Mouse (Mus musculus): ENCODE data around the gene Gm28048. TPM values are rescaled to one million over a fixed set of nuclear protein-coding genes. Genes with fewer than 3 reads are reported as not detected.
A peak's percentile ranks its signal among the peaks of the same experiment; 100 is the strongest.

Gene Gm28048
- total RNA-seq, 2 experiments from 2014 or later = 1.8 to 2.1 TPM

DNA sequence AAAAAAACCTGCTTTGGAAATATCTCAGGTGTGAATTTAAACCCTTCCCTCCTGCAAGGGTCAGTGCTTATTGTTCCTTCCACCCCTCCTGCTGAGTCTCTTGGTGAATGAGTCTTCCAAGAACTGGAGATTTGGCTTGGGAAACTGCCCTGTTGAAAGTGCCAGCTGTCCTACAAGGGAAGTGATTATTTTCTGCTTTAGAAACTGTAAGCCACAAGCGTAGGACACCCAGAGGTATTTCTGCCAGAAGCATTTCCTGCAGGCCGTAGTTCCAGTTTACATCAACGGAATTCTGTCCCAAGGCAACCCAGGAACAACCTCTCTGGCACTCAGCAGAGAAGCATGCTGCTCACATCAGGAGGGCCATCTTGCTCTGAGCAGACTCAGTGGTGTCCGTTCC, 108.5 kb downstream of the Gm28048 start:
- Histone ChIP-seq H3K27ac (peak overlapping the region; percentile 57), H3K4me3 (no peak overlapping the region)
- DNase-seq = no peak
- intact Hi-C loops (cut with DNase I) = no loop called here
- TF ChIP-seq CTCF (IDR thresholded peaks at IDR 0.05) = no peak

DNA sequence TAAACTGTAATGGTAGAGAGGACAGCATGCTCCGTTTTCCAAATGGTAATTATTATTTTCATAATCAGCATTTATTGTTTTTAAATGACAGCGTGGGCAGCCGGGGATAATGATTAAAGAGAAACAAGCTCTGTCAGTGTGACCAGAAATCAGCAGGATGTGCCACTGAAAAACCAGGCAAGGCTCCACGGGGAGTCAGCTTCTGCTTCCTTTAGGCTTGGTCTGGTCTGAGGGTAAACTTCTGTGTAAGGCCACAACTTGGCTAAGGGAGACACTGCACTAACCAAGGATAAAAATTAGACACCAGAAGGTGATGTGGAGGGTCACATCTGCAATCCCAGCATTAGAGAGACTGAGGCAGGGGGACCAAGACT, 109.6 kb downstream of the Gm28048 start:
- DNase-seq = no peak
- no peak for TF ChIP-seq CTCF (IDR thresholded peaks at IDR 0.05)
- peak overlapping the region; percentile 45 for H3K4me3 ChIP-seq
- intact Hi-C loops (cut with DNase I) = no loop called here
- H3K27ac ChIP-seq = peak overlapping the region; percentile 59

DNA sequence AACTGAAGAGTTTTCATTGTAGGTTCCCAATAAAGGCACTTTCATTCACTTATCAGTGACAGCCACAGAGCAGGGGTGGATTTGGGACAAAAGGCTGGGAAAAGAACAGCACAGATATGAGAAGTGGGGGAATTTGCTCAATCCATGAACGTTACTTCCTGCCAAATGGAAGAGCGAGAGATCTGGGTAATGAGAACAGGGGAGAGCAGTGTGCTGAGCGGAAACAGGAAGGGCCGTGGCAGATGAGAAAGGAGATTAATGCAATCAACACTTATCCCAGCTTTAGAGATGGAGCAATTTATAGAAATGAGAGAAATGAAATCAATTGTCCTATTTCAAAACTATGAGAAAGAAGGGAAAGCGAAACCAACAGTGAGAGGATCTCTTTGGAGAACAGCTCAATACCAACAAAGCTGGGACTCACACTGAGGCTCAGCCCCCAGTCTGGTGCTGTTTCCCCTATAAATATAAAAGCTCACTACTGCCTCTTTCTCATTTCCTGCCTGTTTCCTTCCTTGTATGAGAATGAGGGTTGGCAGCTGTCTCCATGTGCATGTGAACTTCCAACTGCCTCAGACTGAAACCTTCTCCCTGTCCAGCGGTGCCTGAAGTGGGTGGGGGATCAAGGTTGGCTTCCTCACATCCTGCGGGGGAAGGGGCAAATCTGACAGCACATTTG, 110.1 kb downstream of the Gm28048 start:
- no peak for DNase-seq
- no peak for TF ChIP-seq CTCF (IDR thresholded peaks at IDR 0.05)
- H3K4me3 ChIP-seq = peak overlapping the region; percentile 45
- intact Hi-C loops (cut with DNase I) = no loop called here
- H3K27ac ChIP-seq = peak overlapping the region; percentile 59

- no peak for TF ChIP-seq CTCF (IDR thresholded peaks at IDR 0.05)
- intact Hi-C loops (cut with DNase I) = no loop called here
- H3K27ac ChIP-seq = no peak overlapping the region
- DNase-seq = no peak
- H3K4me3 ChIP-seq = no peak overlapping the region
Observed at GRCm38 (mm10) chr11:22868582-22868981, 113.3 kb downstream of the Gm28048 start.

DNA sequence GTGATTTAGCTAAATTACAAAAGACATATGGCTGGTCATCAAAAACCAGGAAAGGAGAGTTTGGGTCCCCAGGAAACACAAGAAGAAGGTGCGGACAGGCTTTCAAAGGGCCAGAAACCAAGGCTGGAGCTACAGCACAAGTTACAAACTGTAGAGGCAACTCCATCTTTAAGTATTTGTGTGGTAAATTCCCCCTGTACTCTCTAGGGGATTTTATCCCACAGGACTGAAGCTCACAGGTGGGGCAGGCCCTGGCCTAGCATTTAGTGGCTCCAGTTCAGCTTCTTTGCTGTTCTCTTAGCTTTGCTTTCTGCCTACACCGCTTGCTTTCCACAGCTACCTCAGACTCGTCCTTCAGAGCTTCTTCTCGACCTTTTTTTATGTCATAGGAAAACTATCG, 114.2 kb downstream of the Gm28048 start:
- intact Hi-C loops (cut with DNase I) = no loop called here
- Histone ChIP-seq H3K4me3 (no peak overlapping the region), H3K27ac (no peak overlapping the region)
- no peak for DNase-seq
- TF ChIP-seq CTCF (IDR thresholded peaks at IDR 0.05) = no peak

DNA sequence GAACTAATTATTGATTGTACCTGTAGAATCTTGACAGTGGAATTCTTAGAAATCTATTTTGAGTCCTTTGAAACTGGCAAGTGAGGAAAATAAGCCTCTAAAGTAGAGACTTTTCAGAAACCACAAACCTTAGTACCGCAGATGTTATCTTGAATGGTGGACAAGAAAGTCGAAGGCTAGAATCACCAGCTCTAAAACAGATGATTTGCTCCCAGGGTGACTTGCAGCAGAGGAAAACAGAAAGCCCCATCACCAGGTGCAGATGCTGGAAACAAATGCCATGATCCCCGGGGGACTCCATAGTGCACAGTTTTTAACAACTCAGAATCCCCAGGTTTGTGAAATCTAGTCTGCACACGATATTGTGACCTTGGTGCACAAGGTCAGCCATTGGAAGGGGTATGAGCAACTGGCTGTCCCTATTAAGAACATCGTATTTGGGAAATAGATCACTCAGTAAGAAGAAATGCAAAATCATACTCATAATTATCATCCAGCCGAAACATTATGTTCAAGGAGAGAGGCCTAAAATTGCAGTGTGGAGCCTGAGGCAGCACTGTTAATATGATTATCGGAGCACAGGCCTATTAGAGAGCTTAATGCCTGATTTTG, 116.1 kb downstream of the Gm28048 start:
- TF ChIP-seq CTCF (IDR thresholded peaks at IDR 0.05) = no peak
- no peak overlapping the region for H3K4me3 ChIP-seq
- intact Hi-C loops (cut with DNase I) = no loop called here
- DNase-seq = no peak
- no peak overlapping the region for H3K27ac ChIP-seq

GRCm38 (mm10) chr11:22864305-22865060, 117.4 kb downstream of the Gm28048 start:
- H3K4me3 ChIP-seq = no peak overlapping the region
- no peak overlapping the region for H3K27ac ChIP-seq
- no peak for TF ChIP-seq CTCF (IDR thresholded peaks at IDR 0.05)
- DNase-seq = no peak
- intact Hi-C loops (cut with DNase I) = loop anchor here (5.0 kb wide), 1 partner anchor 232 kb away; no protein-coding TSS in a partner anchor

DNA sequence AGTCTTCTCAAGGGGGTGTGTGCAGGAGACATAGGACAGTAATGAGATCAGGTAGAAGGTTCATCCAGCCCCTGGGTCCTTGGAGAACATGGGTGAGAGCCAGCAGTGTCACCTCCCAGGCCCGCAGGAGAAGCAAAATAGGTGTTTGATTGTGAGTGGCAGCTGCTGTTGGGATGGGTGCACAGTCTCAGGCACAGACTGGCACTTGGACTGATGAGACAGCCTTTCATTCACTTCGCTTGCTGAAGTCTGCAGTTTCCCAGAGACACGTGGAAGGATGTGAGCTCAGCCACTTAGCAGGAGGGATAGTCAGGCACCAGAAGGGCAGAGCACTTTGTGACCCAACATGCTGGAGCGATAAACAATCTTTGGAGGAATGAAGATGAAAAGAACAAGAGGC, 118.3 kb downstream of the Gm28048 start:
- H3K27ac ChIP-seq = no peak overlapping the region
- intact Hi-C loops (cut with DNase I) = loop anchor here (5.0 kb wide), 1 partner anchor 231 kb away; no protein-coding TSS in a partner anchor
- no peak for DNase-seq
- H3K4me3 ChIP-seq = no peak overlapping the region
- no peak for TF ChIP-seq CTCF (IDR thresholded peaks at IDR 0.05)

- Histone ChIP-seq H3K4me3 (no peak overlapping the region), H3K27ac (peak overlapping the region; percentile 89; the same call in 1 of the 2 replicates)
- TF ChIP-seq CTCF (IDR thresholded peaks at IDR 0.05) = no peak
- intact Hi-C loops (cut with DNase I) = loop anchor here (5.0 kb wide), 1 partner anchor 229 kb away; no protein-coding TSS in a partner anchor
- no peak for DNase-seq
Observed at GRCm38 (mm10) chr11:22861315-22861714, 120.6 kb downstream of the Gm28048 start.

DNA sequence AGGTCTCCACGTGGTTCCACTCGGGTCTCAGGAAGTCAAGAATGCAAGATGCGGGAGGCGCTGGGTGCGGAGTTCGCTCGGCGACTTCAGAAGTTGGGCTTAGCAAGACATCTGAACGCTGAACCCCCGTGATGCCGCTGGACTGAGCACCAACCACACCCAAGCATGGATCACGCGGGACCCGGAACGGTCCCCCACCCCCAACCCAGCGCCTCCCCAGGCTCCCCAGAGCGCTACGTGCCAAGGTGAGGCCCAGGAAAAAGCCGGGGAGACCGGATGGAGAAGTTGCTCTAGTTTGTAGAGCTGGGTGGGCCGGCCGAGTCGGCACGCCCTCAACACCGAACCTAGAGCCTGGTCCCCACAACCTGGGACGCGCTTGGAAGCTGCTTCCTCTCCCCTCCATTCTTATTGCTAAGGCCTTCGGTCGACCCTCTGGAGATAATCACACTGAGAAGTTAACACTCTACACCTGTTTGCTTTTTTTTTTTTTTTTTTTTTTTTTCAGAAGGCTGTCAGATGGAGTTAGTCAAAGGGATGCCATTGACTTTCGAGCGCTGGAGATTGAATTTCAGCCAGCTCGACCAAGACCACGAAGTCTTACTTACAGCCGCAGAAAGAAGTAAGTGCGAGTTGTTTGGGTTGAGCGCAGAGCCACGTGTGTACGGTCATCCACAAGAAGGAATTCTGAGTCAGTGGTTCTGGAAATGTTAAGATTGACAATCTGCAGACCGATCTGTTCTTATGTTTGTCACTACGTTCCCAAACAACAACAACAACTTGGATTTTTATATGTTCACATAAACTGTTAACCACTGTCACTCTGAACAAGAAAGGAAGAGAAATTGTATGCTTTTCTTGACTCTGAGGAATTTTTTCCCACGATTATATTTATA, 121.3 kb downstream of the Gm28048 start, which contains the start of gene B3gnt2:
TSS of gene B3gnt2 (minus strand) at position 627 of the 893 bp plus-strand sequence.
- peak within 1 kb of the TSS; percentile 97 for H3K4me3 ChIP-seq
- TF ChIP-seq CTCF (IDR thresholded peaks at IDR 0.05) = no peak
- peak; percentile 57 for DNase-seq
- peak within 1 kb of the TSS; percentile 89 for H3K27ac ChIP-seq
- intact Hi-C loops (cut with DNase I) = loop anchor here (5.0 kb wide), 1 partner anchor 228 kb away; no protein-coding TSS in a partner anchor

DNA sequence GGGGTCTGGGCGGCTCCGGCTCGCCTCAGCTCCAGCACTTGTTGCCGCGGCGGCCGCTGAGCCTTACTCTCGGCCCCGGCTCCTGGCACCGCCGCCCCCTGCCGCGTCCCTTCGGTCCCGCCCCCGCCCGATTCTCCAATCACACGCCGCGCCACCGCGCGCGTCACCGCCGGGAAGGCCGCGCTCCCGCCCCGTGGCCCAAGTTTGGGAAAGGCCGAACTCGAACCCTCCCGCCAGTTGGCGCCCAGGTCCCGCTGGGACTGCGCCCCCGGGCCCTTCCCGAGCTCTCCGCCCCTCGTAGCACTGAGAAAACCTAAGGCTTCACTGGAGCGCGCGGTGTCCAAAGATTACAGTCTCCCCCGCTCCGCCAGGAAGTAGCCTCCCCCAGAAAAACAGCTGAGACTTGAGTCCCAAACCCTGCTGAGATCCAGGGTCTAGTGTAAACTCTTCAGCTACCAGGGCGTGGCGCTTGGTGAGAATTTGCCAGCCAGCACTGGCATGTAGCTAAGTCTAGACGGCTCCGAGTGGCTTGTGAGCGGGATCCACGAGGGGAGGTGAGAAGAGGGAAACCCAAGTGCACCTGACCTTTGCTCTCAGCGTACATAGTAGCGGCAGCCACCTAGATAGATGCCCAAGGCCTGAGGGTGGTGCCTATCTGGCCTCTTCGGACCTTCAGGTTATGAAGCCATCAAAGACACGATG, 122.1 kb downstream of the Gm28048 start:
- DNase-seq = peak; percentile 94
- peak overlapping the region; percentile 89 for H3K27ac ChIP-seq
- no peak for TF ChIP-seq CTCF (IDR thresholded peaks at IDR 0.05)
- H3K4me3 ChIP-seq = peak overlapping the region; percentile 97
- intact Hi-C loops (cut with DNase I) = loop anchor here (5.0 kb wide), 1 partner anchor 227 kb away; no protein-coding TSS in a partner anchor
